Mouse (Mus musculus) large intestine, adult 2 months (tissue): ENCODE measurements at regions not wholly inside any gene's neighbourhood (a gene's known extent, or its start where the extent isn't known, plus 50 kb on each side); places are given as distances from the start of the nearest gene placed in this dataset.
"Not testable (repeated sequence)": the region's sequence is repeated elsewhere in the genome, so short reads cannot be mapped to it uniquely, and the experiment has no call there.

Experiments
- DNase-seq: peaks from one replicate; pipeline ENCODE4 v3.0.0-alpha.2; 2012; ENCODE audit warnings: low read depth, low spot score
- WGBS: fragments of 180-500 bp; shearing (Covaris S2); methylation state at CpG from one replicate; pipeline ENCODE4 v1.1.7; 2018; 5-methylcytosine and 5-hydroxymethylcytosine counted together

DNA sequence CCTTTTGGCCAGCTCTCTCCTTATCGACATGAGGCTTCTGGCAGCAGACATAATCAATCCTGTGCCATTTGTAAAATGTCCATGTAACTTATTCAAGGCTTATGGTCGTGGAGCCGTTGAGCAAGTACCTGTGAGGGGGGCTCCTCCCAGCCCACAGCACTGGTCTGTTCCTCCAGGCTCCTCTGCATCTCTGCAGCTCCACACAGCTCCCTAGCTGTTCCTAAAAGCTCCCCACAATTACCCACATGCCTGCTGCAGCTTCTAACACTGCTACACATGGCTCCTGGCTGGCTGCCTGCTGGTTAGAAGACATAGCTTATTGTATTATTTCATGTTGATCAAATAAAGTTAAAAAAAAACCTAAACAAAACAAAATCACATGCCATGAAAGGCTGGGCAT, 77.9 kb downstream of the Tcp10c start:
- not testable (repeated sequence) for DNase-seq
- 74% methylated on average over 3 of the region's 3 CpGs for WGBS

DNA sequence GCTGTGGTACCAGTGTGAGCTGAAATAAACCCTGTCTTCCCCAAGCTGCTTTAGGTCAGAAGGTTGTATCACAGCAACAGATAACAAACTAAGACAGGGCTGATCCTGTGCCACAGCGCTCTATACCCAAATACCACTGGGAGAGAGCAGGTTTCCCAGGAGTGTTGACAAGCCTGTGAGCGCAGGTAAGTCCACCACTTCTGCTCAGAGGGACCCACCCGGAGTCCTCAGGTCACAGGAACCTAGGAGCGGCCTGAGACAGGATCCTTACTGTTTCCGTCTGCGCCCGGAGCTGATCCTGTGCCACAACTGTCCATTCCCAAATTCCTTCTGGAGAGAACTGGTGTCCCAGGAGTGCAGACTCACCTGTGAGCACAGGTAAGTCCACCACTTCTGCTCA, 79.8 kb downstream of the Tcp10c start:
- WGBS = 85% methylated on average over 7 of the region's 7 CpGs

DNA sequence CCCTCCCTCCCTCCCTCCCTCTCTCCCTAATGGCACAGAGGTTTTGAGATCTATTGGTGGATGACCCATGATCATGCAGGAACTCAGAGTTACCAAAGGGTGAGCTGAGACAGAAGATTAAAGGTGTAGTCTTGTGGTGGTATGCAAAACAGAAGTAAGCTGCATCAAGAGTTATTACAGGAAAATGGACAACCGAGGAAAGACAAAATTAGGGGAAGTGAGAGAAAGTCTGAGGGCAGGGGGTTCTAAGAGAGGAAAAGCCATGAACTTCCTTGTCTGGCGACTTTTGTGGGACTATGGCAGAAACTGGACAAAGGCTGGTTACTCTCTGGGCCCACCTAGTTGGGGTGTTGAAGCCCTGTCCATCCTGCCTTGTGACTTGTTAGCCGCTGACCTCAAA, 84.4 kb downstream of the Tcp10c start:
- not testable (repeated sequence) for DNase-seq
- WGBS = 78% methylated on average over 3 of the region's 3 CpGs

More for the DNA sequence above, 79.8 kb downstream of the Tcp10c start:
- not testable (repeated sequence) for DNase-seq

DNA sequence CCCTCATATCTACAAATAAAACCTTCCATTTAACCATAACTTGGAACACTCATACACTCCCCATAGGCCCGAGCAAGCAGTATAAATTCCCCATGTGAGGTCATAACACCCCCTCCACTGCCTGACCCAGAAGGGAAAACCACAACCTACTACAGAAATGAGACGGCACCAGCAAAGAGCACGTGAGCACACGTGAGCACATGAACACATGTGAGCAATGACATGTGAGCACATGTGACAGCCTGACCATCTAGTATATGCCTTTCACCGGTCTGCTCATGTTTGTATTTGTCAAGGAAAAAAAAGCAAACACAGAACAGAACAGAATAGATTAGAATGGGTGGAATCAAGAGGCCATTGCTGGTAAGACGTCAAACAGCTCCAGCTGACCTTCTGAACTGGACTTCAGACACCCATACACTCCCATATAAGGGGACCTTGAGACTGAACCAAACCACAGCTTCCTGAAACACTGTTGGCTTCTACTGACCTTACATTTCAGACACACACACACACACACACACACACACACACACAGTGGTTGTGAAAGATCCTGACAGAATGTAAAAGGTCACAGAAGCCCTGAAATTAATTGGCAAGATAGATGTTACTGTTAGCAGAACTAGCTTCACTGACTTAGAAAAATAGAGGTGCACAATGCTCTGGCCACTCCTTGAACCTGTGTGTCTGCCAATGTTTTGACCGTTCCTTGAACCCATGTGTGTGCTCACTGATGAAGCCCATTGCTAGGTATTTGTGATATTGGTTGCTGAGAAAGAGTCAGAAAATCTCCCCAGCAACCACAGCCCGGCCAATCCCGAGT, 86.5 kb downstream of the Tcp10c start:
- 75% methylated on average over 9 of the region's 9 CpGs for WGBS
- DNase-seq = not testable (repeated sequence)

DNA sequence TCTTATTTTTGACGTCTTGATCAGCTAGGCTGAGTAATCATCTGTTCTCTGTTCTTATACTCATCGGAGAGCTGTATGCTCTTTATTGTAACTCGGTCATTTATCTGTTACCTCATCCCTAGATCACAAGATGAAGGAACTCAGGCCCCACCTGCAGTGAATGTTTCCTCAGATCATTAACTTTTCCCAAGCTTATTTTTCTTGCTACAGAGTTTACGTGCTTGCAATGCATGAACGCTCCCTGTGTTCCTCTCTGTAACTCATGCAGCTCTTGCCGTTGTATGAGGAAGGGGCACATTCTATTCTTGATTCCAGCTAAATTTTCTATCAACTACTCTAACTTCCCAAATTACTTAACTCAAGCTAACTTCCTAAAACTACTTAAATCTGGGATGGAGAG, 87.9 kb downstream of the Tcp10c start:
- DNase-seq = not testable (repeated sequence)
- 85% methylated on average over 5 of the region's 6 CpGs for WGBS

DNA sequence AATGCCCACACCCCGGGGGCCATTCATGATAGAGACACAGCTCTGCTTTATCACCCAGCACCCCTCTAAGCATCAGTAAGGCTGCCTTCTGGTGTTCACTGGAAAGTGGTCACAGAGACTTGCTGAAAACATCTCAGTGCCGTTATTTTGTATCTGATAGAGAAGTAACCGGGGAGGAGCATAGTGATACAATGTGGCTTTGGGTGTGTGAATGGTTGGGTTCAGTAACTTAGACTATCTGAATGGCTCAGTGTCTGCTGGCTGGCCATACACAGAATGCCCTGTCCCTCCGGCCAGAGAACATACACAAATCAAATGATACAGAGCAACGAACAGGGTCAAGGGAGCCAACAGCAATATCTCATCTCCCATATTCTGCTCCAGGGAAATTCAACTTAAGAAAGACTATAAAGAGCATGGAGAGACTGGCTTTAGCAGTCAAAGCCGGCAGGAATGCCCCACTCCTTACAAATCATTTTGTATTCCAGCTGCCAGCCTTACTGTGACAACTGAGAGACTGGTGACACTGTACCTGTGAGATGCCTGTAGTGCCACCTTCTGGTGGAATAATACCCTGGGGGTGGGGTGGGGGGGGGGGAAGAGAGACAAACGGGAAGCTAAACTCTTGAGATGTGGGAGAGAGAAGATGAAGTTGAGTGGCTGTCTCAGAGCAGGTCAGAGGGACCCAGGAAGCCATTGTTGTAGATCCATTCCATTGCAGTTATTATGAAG, 102.7 kb downstream of the Tcp10c start:
- not testable (repeated sequence) for DNase-seq
- 78% methylated on average over 7 of the region's 7 CpGs for WGBS

DNA sequence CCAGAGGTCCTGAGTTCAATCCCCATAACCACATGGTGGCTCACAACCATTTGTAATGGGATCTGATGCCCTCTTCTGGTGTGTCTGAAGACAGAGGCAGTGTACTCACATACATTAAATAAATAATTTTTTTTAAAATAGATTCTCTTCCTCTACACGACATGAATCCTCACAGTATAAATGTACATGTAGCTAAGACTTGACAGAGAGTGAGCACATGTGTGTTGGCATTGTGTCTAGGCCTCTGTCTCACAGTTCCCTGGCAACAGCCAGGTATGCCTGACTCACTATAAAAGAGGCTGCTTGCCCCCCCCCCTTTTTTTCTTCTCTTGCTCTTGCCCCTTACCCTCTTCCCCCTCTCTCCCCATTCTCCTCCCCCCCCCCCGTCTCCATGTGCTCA, 103.6 kb downstream of the Tcp10c start:
- not testable (repeated sequence) for DNase-seq
- 80% methylated on average over 2 of the region's 2 CpGs for WGBS

DNA sequence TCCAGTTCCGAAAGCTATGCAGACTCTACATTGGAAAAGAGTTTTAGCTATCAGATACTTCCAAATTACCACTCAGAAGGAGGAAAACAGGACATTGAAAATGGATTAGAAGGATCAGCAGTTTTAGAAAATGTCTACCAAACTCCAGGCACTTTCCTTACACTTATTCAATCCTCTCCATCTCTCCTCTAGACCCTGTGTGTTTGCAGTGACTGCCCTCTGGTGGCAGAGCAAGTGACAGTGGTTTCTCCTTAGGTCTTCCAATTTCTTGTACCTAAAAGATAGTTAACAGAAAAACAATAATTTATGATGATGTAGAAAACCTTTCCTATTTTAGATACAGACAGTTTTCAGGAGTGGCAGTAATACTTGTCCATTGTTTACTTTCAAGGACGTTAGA, 104.4 kb downstream of the Tcp10c start:
- WGBS = 13% methylated on average over 1 of the region's 2 CpGs
- DNase-seq = not testable (repeated sequence)

DNA sequence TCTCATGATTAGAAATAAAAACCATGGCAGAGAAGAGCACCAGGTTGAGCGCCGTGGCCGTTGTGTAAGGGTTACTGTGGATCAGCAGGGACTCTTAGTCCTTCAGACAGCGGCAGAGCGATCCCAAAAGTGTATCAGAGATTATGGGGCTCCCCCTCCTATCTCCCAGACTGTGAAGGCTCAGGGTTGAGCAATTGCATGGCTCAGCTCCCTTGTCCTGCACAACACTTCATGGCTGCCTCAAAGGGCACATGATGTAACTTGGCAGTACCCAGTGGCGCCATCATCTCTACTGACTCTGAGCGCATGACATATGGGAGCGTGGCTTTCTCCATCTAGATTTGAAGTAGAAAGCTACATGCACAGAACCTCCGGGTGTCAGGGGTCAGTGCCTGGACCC, 108.3 kb downstream of the Tcp10c start:
- WGBS = 98% methylated on average over 5 of the region's 9 CpGs
- not testable (repeated sequence) for DNase-seq

DNA sequence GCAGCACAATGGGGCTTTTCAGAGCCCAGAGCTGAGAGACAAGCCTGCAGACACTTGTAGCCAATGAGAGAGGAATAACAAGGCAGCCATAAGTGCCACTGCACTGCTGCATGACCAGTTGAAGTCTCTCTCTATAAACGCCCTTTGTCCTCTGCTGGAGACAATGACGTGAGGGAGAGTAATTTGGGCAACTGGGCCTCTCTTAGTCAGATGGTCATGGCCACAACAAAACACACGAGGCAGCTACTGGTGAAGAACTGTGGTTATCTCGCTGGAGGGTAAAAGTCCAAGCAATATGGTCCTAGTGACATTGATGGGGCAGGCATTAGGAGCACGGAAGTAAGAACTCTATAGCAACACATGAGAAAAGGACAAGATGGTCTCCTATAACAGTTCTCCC, 111.5 kb downstream of the Tcp10c start:
- DNase-seq = not testable (repeated sequence)
- 17% methylated on average over 5 of the region's 5 CpGs for WGBS

DNA sequence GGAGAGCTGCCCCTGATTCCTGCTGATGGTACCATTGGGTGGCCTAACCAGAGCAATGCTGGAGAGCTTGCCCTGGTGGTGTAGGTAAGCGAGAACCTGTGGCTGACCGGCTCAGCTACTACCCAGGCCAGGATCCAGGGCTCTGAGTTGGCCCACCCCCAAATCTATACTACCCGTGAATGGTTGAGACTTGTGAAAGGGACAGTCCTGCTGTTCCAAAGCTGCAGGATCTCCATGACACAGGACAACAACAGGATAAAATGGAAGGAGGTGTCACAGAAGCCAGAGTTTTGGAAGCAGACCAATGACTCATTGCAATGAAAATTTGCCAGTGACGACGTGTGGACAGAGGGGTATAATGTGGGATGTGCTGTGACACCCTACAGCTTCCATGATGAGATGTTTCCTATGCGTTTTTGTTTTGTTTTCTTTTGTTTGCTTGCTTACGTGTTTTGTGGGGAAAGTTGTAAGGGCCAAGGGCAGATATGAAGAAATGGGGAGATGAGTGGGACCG, 115.6 kb downstream of the Tcp10c start:
- not testable (repeated sequence) for DNase-seq
- 61% methylated on average over 8 of the region's 8 CpGs for WGBS

DNA sequence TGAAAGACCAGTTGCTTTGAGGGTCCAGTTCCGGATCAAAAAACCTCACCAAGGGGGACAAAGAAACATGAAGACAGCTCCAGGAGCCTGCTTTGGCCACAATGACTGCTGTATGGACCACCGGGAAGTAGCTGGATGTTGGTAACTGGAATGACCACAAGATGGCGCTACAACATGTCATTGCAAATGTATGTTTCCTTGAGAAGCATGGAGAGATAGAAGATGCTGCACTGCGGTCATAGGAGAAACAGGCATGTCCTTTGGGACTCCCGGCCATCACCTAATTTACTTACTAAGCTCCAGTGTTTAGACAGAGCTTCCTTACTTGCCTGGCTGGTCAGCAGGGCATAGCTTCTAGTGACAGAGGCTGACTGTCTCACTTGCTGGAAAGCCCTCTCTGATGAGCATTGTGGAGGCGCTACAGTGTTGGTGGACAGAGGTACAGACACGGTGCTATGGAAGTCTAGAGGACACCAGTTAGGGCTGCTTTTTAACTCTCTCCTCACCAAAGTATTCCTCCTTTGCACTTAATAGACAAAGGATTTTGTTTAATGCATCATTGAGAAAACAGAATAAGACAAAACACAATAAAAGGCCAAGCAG, 118.2 kb downstream of the Tcp10c start:
- peak; percentile 38 for DNase-seq
- WGBS = 19% methylated on average over 7 of the region's 7 CpGs

DNA sequence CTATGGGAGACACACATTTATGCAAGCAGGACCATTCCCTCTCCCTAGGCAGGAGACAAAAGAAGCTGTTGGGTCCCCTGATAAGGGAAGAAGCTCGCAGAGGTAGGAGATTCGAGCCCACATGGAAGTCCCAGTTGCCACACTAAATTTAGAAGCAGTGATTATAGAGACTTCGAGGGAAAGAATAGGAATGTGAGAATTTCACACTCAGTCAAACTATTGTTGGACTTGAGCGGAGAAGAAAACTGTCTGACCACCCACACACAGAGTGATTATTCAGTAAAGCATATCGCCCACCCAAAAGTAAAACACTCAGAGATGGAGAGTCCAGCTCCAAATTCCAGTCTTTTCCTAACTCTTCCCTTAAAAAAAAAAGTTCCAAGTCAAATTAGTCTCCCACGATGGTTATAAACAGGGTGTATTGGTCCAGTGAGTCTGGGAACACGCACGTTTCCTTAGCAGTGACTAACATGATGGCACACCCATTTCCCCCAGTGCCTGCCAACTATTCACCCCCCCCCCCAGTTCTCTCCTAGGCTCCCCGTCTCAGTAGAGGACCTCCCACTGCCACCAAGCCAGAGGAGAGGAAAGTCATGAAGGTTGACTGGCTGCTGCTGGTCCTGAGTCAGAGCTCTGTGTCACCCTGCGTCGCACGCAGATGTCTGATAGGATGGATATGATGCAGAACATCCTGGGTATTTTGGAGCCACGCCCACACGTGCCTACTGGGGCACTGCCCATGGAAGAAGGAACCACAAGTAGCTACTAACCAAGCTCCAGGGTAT, 120.1 kb downstream of the Tcp10c start:
- WGBS = 54% methylated on average over 14 of the region's 14 CpGs
- DNase-seq = no peak

DNA sequence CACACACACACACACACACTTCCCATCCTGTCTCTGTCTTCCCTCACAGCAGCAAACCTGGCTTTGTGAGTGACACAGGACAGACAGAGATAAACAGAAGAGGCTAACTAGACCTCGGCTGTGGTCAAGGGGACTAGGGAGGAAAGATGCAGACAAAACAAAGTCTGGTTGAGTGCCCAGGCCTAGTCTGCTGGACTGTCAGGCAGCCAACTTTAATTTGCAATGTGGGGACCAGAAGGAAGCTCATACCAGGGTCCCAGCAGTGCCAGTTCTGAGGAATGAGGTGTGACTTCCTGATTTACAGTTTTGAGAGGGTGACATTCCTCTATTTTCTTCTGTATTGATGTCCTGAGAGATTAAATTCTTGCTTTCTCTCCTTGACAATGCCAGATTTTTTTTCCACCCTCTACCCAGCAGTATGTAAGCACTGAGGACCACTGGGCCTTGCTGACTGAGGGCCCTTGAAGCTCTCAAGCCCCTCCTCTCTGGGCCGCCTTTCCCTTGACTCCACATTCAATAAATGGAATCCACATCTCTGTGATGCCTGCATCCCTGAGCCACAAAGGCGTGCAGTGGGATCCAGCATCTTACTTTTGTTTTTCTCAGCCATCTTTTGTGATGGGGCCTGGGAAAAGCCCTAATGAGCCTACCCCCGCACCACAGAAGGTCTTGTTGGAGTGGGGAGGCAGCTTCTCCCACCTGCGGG, 124.6 kb downstream of the Tcp10c start:
- 69% methylated on average over 5 of the region's 5 CpGs for WGBS
- no peak for DNase-seq

DNA sequence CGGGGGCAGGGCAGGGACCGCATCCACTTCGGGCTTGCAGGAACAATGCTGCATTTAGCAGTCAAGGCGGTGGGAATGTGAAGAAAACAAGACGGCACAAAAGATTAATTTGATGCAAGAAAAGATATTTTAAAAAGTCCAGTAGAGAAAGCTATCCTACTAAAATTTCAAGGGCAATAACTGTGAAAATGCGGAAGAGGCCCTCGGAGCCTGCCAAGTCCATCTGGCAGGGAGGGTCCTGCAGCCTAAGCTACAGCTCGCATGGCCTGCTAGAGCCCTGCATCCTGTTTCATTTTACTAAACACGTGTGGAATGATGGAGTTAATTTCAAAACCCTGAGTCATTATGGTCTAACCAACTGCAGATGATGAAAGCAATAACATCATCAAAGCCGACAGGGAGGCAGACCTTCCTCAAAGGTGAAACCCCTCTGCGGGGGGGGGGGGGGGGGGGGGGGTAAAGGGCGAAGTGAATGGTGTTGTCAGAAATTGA, 125.2 kb downstream of the Tcp10c start:
- no peak for DNase-seq
- WGBS = 45% methylated on average over 12 of the region's 12 CpGs

DNA sequence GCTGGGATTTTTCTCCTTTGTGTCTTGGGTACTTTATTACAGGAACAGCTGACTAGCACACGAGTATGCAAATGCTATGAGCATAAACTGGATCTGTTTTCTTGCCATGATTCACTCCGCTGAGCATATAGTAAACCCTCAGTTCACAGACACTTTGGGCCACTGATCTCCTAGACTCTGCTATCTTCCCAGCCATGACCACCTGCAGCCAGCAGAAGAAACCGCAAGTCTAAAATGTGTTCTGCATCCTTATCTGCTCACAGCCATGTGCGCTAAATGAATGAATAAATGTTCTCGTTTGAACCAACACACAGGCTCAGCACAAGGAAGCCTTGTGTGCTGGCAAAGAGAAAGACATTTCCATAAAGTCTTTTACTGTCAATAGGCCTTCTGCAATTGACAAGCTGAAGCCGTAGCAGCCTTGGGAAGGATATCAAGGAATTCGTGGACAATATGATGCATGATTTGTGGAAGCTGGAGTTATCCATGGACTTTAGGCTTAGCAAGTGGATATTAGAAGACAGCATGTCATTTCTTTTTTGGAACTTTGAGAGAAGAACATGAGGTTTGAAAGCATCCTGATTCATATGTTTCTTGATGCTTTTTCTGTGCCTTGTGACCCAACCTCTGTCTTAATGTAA, 127.2 kb downstream of the Tcp10c start:
- 69% methylated on average over 7 of the region's 7 CpGs for WGBS
- DNase-seq = no peak

DNA sequence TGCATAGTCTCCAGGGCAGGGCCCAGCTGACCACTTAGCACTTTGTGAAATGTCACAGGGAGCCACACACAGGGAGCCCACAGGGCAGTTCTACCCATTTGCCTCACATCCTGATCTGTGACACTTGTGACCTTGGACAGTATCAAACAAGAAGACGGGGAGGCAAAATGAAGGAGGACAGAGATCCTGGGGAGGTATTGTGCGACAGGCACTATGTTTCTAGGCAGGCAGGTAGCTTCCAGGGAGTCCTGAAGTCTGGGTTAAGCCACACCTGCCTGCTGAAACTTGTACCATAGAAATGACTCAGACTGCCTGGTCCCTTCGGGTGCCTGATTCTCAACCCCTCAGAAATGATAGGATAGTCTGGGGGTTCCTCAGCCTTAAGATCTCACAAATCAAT, 127.8 kb downstream of the Tcp10c start:
- DNase-seq = no peak
- 87% methylated on average over 3 of the region's 3 CpGs for WGBS
